Mouse (Mus musculus): ENCODE measurements around the gene Prepl. TPM values are rescaled to one million over a fixed set of nuclear protein-coding genes. Genes with fewer than 3 reads are reported as not detected.

Gene Prepl
- polyA plus RNA-seq, 1 experiment from 2014 or later, result 56.3 TPM

GRCm38 (mm10) chr17:85018794-85019193 lies 71.2 kb downstream of the Prepl start:
- Histone ChIP-seq H3K9me3 (no peaks in the 10 kb centered on the region), H3K4me3 (no peak overlapping the region), H3K4me1 (no peaks in the 10 kb centered on the region), H3K4me2 (replicated peaks) (no peak overlapping the region), H3K27ac (replicated peaks) (no peak overlapping the region), H3K36me3 (no peaks in the 10 kb centered on the region), H3K27me3 (no peaks in the 10 kb centered on the region), H3K9ac (replicated peaks) (no peak overlapping the region)
- 92% methylated on average over 5 of the region's 5 CpGs for WGBS
- ATAC-seq (ENCODE audit: low FRiP score, low read depth), result no peak

GRCm38 (mm10) chr17:85018344-85018743 lies 71.7 kb downstream of the Prepl start:
- Histone ChIP-seq H3K27ac (replicated peaks) (no peak overlapping the region), H3K27me3 (no peaks in the 10 kb centered on the region), H3K4me3 (no peak overlapping the region), H3K36me3 (no peaks in the 10 kb centered on the region), H3K9ac (replicated peaks) (no peak overlapping the region), H3K4me2 (replicated peaks) (no peak overlapping the region), H3K9me3 (no peaks in the 10 kb centered on the region), H3K4me1 (no peaks in the 10 kb centered on the region)
- WGBS, result 91% methylated on average over 3 of the region's 3 CpGs
- no peak for ATAC-seq (ENCODE audit: low FRiP score, low read depth)

- Histone ChIP-seq H3K4me2 (replicated peaks) (no peak overlapping the region), H3K36me3 (peaks cover 13% of the 10 kb centered on the region; the same call in 1 of the 2 replicates), H3K4me3 (no peak overlapping the region), H3K9ac (replicated peaks) (no peak overlapping the region), H3K4me1 (no peaks in the 10 kb centered on the region), H3K9me3 (no peaks in the 10 kb centered on the region), H3K27me3 (no peaks in the 10 kb centered on the region), H3K27ac (replicated peaks) (no peak overlapping the region)
- no peak for ATAC-seq (ENCODE audit: low FRiP score, low read depth)
- WGBS, result 96% methylated on average over 3 of the region's 3 CpGs
Observed at GRCm38 (mm10) chr17:85014632-85015031, 75.4 kb downstream of the Prepl start.

- H3K27me3 ChIP-seq, result no peaks in the 10 kb centered on the region
- no peak overlapping the region for H3K27ac ChIP-seq (replicated peaks)
- no peak overlapping the region for H3K9ac ChIP-seq (replicated peaks)
- H3K36me3 ChIP-seq, result peaks cover 13% of the 10 kb centered on the region; the same call in 1 of the 2 replicates
- H3K4me2 ChIP-seq (replicated peaks), result no peak overlapping the region
- no peak for ATAC-seq (ENCODE audit: low FRiP score, low read depth)
- no peaks in the 10 kb centered on the region for H3K4me1 ChIP-seq
- 89% methylated on average over 6 of the region's 6 CpGs for WGBS
- H3K4me3 ChIP-seq, result no peak overlapping the region
- no peaks in the 10 kb centered on the region for H3K9me3 ChIP-seq
Observed at GRCm38 (mm10) chr17:85013485-85013884, 76.6 kb downstream of the Prepl start.

Other genes starting within 250 kb of the Prepl start
- 104 and 108 TPM in 2 replicates for gene Ppm1b, start 133.5 kb downstream of the Prepl start, polyA plus RNA-seq (2016; fragmentation: Nextera tagmentation; extraction: Ambion mirVana)
- gene Slc3a1, start 61.9 kb downstream of the Prepl start, polyA plus RNA-seq (2016; fragmentation: Nextera tagmentation; extraction: Ambion mirVana), result 0.48 and 0.56 TPM in 2 replicates
- 14.5 and 15.3 TPM in 2 replicates for gene Camkmt, start 311 bp upstream of the Prepl start, polyA plus RNA-seq (2016; fragmentation: Nextera tagmentation; extraction: Ambion mirVana)